In the genomic region with DNA sequence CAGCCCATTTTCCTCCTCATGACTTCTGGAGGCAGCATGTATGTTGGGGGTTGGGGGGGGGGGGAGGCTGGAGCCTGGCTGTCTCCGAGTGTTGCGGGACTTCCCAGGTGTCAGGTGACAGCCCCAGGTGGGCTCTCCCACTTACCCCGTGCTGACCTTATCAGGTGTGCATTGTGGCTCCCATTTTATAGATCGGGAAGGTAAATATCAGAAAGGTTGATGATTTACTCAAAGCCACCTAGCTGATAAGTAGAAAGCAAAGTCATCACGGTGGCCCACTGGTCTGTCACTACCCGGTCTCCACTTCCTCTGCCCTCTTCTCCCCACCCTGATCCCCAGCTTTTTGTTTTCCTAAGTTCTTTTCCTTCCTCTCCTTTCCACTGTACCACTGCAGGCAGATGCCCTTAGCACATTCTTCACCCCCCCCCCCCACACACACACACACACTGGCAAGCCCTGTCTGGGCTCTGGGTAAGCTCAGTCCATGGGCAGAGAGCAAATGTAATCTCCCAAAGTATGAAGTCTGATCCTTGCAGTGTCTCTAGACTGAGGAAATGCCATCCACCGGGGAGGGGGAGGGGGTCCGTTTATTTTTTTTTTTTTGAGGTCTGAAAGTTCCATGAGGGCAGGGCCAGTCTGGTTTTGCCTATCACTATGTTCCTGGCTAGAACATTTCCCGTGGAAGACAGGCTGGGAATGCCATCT, we compare ENCODE assay signal across 21 mouse cellular contexts.
A peak's percentile ranks its signal among the peaks of the same experiment; 100 is the strongest.
DNase-seq lines count a peak whose midpoint lies in the region; ATAC-seq and TF ChIP-seq lines count a peak whose summit lies in the region.
"Had no signal": no experiment of that assay in that cellular context is flagged by ENCODE, and none has a peak within 500 bp of the region (broad histone marks: within the 10 kb centered on the region; RNA-seq: fewer than 3 reads in every experiment).

No protein-coding gene starts in this region.

- DNase-seq in heart, adult 8-10 months (ENCODE audit: low spot score), result no peak
- DNase-seq in liver, embryonic 11.5 days (ENCODE audit: low spot score), result no peak
- DNase-seq in layer of hippocampus, postnatal 14 days (ENCODE audit: low spot score in 2 of 2), result no peak
- DNase-seq in kidney, adult 18-20 months, result no peak
- DNase-seq in right cerebral cortex, postnatal 25 days, result no peak
- DNase-seq: adrenal gland, postnatal 10 days; cerebellum, adult 9-10 months; forebrain, postnatal 0 days; gastrocnemius, adult 2 months; right cerebral cortex, adult 18-20 months; thymus, postnatal 36 days had no signal

- 0 out of 2 replicates have a peak, but pooled peaks cover 4% of the 10 kb centered on the region for H3K27me3 ChIP-seq in heart, embryonic 15.5 days
- H3K27me3 ChIP-seq in intestine, postnatal 0 days (replicated peaks; ENCODE audit: control insufficient read depth, insufficient read depth, low read length), result no peaks in the 10 kb centered on the region
- H3K27me3 ChIP-seq in liver, embryonic 11.5 days (replicated peaks; ENCODE audit: control insufficient read depth, insufficient read depth, low read length), result no peaks in the 10 kb centered on the region
- H3K27me3 ChIP-seq in stomach, embryonic 15.5 days (replicated peaks), result no peaks in the 10 kb centered on the region

- no peak; the same call in 1 of the 2 replicates for ATAC-seq in heart, embryonic 15.5 days (replicated peaks; ENCODE audit: insufficient number of reproducible peaks, insufficient read depth, low FRiP score, low read depth)
- peak; percentile 55 for ATAC-seq in intestine, postnatal 0 days
- peak; percentile 60 for ATAC-seq in liver, embryonic 11.5 days (replicated peaks; ENCODE audit: low FRiP score)
- ATAC-seq in stomach, embryonic 15.5 days (ENCODE audit: insufficient read depth, low FRiP score, low read depth), result peak; percentile 77
- ATAC-seq: CD4-positive, CD25-positive, alpha-beta regulatory T cell, adult 4 months; forebrain, postnatal 0 days; hindbrain, embryonic 16.5 days had no signal

- TF ChIP-seq CTCF in intestine, postnatal 0 days (IDR thresholded peaks at IDR 0.05; ENCODE audit: low read depth), result 0 out of 2 replicates have a peak, but pooled peaks have one; percentile 7

- peak overlapping the region; percentile 72 for H3K27ac ChIP-seq in heart, embryonic 15.5 days
- H3K27ac ChIP-seq in intestine, postnatal 0 days (ENCODE audit: low read depth, low read length), result peak overlapping the region; percentile 77
- peak overlapping the region; percentile 47 for H3K27ac ChIP-seq in liver, embryonic 11.5 days (ENCODE audit: low read depth, low read length)
- H3K27ac ChIP-seq in stomach, embryonic 15.5 days, result peak overlapping the region; percentile 71
- H3K27ac ChIP-seq: gastrocnemius, adult 2 months; kidney, embryonic 15.5 days; macrophage; midbrain, embryonic 12.5 days had no signal

- H3K4me2 ChIP-seq in heart, embryonic 15.5 days, result peak overlapping the region; percentile 12; the same call in 1 of the 2 replicates
- no peak overlapping the region for H3K4me2 ChIP-seq in intestine, postnatal 0 days (replicated peaks; ENCODE audit: low read depth)
- H3K4me2 ChIP-seq in liver, embryonic 11.5 days, result no peak overlapping the region
- no peak overlapping the region for H3K4me2 ChIP-seq in stomach, embryonic 15.5 days
- H3K4me2 ChIP-seq: kidney, embryonic 15.5 days; midbrain, embryonic 12.5 days had no signal

- H3K4me3 ChIP-seq in heart, embryonic 15.5 days, result no peak overlapping the region
- H3K4me3 ChIP-seq in intestine, postnatal 0 days (ENCODE audit: low read depth, low read length), result no peak overlapping the region
- H3K4me3 ChIP-seq in liver, embryonic 11.5 days (ENCODE audit: low read depth, low read length), result no peak overlapping the region
- H3K4me3 ChIP-seq in stomach, embryonic 15.5 days (replicated peaks), result no peak overlapping the region
- H3K4me3 ChIP-seq: erythroblast, embryonic 14.5 days; gastrocnemius, adult 2 months; kidney, embryonic 15.5 days; midbrain, embryonic 12.5 days; myocyte had no signal

- no peak overlapping the region for H3K9ac ChIP-seq in heart, embryonic 15.5 days
- H3K9ac ChIP-seq in intestine, postnatal 0 days (ENCODE audit: low read depth, low read length), result no peak overlapping the region
- H3K9ac ChIP-seq in liver, embryonic 11.5 days (ENCODE audit: low read depth, low read length), result no peak overlapping the region; the same call in 1 of the 2 replicates
- H3K9ac ChIP-seq in stomach, embryonic 15.5 days, result no peak overlapping the region
- H3K9ac ChIP-seq: forebrain, postnatal 0 days; kidney, embryonic 15.5 days; midbrain, embryonic 12.5 days had no signal

- no peaks in the 10 kb centered on the region for H3K36me3 ChIP-seq in heart, embryonic 15.5 days
- no peaks in the 10 kb centered on the region for H3K36me3 ChIP-seq in intestine, postnatal 0 days (ENCODE audit: control insufficient read depth, insufficient read depth)
- no peaks in the 10 kb centered on the region for H3K36me3 ChIP-seq in liver, embryonic 11.5 days (ENCODE audit: control insufficient read depth, insufficient read depth, low read length)
- H3K36me3 ChIP-seq in stomach, embryonic 15.5 days, result no peaks in the 10 kb centered on the region
- H3K36me3 ChIP-seq: kidney, embryonic 15.5 days; midbrain, embryonic 12.5 days had no signal

- peaks cover 48% of the 10 kb centered on the region for H3K4me1 ChIP-seq in heart, embryonic 15.5 days (replicated peaks)
- 0 out of 2 replicates have a peak, but pooled peaks cover 5% of the 10 kb centered on the region for H3K4me1 ChIP-seq in intestine, postnatal 0 days (replicated peaks; ENCODE audit: control insufficient read depth, insufficient read depth, low read length)
- H3K4me1 ChIP-seq in liver, embryonic 11.5 days (replicated peaks; ENCODE audit: control insufficient read depth, insufficient read depth, low read length), result peaks cover 30% of the 10 kb centered on the region
- H3K4me1 ChIP-seq in stomach, embryonic 15.5 days, result peaks cover 37% of the 10 kb centered on the region

- WGBS in heart, embryonic 15.5 days, result 31% methylated on average over 9 of the region's 9 CpGs
- 22% methylated on average over 9 of the region's 9 CpGs for WGBS in intestine, postnatal 0 days
- 40% methylated on average over 9 of the region's 9 CpGs for WGBS in liver, embryonic 11.5 days
- 42% methylated on average over 9 of the region's 9 CpGs for WGBS in stomach, embryonic 15.5 days

- no peaks in the 10 kb centered on the region for H3K9me3 ChIP-seq in heart, embryonic 15.5 days (replicated peaks)
- no peaks in the 10 kb centered on the region for H3K9me3 ChIP-seq in intestine, postnatal 0 days (ENCODE audit: control insufficient read depth)
- no peaks in the 10 kb centered on the region for H3K9me3 ChIP-seq in liver, embryonic 11.5 days (ENCODE audit: control insufficient read depth, low read length)
- no peaks in the 10 kb centered on the region for H3K9me3 ChIP-seq in stomach, embryonic 15.5 days
- H3K9me3 ChIP-seq: kidney, embryonic 15.5 days; midbrain, embryonic 12.5 days had no signal
